Mouse (Mus musculus) heart, embryonic 10.5 days (tissue): Measurements from ENCODE around the gene Nabp2. TPM values are rescaled to one million over a fixed set of nuclear protein-coding genes. Genes with fewer than 3 reads are reported as not detected.

Experiments used
- DNase-seq: peaks from one replicate; pipeline ENCODE4 v3.0.0-alpha.2; 2017; ENCODE audit warnings: low spot score
- H3K27ac ChIP-seq: fragments of 300-500 bp; sonication (generic); 2 replicates; pipeline ENCODE4 v1.5.1; 2016; ENCODE audit warnings: mild to moderate bottlenecking
- H3K27me3 ChIP-seq: fragments of 300-500 bp; sonication (generic); 2 replicates; pipeline ENCODE4 v1.6.1; 2016; ENCODE audit warnings: mild to moderate bottlenecking; ENCODE audit not compliant: poor library complexity, insufficient read depth, severe bottlenecking
- H3K36me3 ChIP-seq: fragments of 300-500 bp; sonication (generic); 2 replicates; pipeline ENCODE4 v1.6.1; 2016; ENCODE audit warnings: mild to moderate bottlenecking, moderate library complexity
- H3K4me1 ChIP-seq: fragments of 300-500 bp; sonication (generic); 2 replicates; pipeline ENCODE4 v1.6.1; 2016; ENCODE audit warnings: mild to moderate bottlenecking
- H3K4me3 ChIP-seq: fragments of 300-500 bp; sonication (generic); 2 replicates; pipeline ENCODE4 v1.5.1; 2016; ENCODE audit warnings: mild to moderate bottlenecking, moderate library complexity
- H3K9me3 ChIP-seq: fragments of 300-500 bp; sonication (generic); 2 replicates; pipeline ENCODE4 v1.6.1; 2016; ENCODE audit warnings: mild to moderate bottlenecking, moderate library complexity
- WGBS: fragments of 180-500 bp; shearing (Covaris S2); methylation state at CpG from one replicate; pipeline ENCODE4 v1.1.7; 2016; 5-methylcytosine and 5-hydroxymethylcytosine counted together
- microRNA-seq: library from miRNA; unstranded; fragments of <30 nt; microRNA quantifications from one replicate; pipeline ENCODE4, GENCODE M21; 2017
- polyA plus RNA-seq: library from polyadenylated mRNA; unstranded; fragments of >200 nt; fragmentation: Nextera tagmentation; extraction: Ambion mirVana; gene quantifications from 2 replicates; pipeline ENCODE4 v1.2.1, GENCODE M21; 2016

The Nabp2 gene
- polyA plus RNA-seq, 1 experiment from 2014 or later: 87.9 TPM

GRCm38 (mm10) chr10:128361836-128362235, 49.5 kb downstream of the Nabp2 start:
- no peak for DNase-seq
- no peak overlapping the region for H3K4me3 ChIP-seq
- H3K4me1 ChIP-seq: no peaks in the 10 kb centered on the region
- no peaks in the 10 kb centered on the region for H3K27me3 ChIP-seq
- H3K27ac ChIP-seq: no peak overlapping the region
- peaks cover 80% of the 10 kb centered on the region for H3K36me3 ChIP-seq
- 84% methylated on average over 6 of the region's 6 CpGs for WGBS
- H3K9me3 ChIP-seq: no peaks in the 10 kb centered on the region

GRCm38 (mm10) chr10:128359226-128359625, 52.1 kb downstream of the Nabp2 start:
- H3K36me3 ChIP-seq: peaks cover 92% of the 10 kb centered on the region
- H3K27ac ChIP-seq: no peak overlapping the region
- no peaks in the 10 kb centered on the region for H3K27me3 ChIP-seq
- 80% methylated on average over 6 of the region's 6 CpGs for WGBS
- no peak overlapping the region for H3K4me3 ChIP-seq
- H3K4me1 ChIP-seq: no peaks in the 10 kb centered on the region
- no peak for DNase-seq
- H3K9me3 ChIP-seq: no peaks in the 10 kb centered on the region

DNA sequence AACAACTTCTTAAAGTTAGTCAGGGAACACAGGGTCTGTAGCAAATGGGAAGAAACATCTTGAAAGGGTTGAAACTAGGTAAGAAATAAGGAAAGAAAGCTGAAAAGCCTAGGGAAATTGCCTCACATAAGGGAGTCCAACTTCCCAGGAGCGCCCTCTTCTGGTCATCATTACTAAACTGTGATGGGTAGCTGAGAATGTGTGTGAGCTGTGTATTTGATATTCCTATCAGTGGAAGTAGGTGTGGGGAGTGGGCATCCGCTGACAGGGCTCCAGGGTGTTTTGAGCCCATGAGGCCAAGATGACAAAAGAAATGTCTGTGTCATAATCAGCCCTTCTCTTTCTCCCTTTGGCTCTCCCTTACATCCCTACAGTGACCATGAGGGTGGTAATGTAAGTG, 52.5 kb downstream of the Nabp2 start:
- peaks cover 95% of the 10 kb centered on the region for H3K36me3 ChIP-seq
- no peaks in the 10 kb centered on the region for H3K27me3 ChIP-seq
- no peaks in the 10 kb centered on the region for H3K4me1 ChIP-seq
- 47% methylated on average over 2 of the region's 2 CpGs for WGBS
- no peak overlapping the region for H3K4me3 ChIP-seq
- no peak overlapping the region for H3K27ac ChIP-seq
- no peak for DNase-seq
- no peaks in the 10 kb centered on the region for H3K9me3 ChIP-seq

Small RNA genes within 50 kb of the gene (microRNA-seq; reads per million reads assigned to microRNA genes)
- gene Gm25361: not detected
- not detected for gene Gm26308
- gene Mir6914: not detected
- gene Mir6915: 1.8 reads per million
- 3.0 reads per million, percentile 5 among the genes with 10 or more reads in this experiment for gene Mir8105

Other genes with a start within 250 kb of the Nabp2 start
- gene Rbms2, start 231.2 kb downstream of the Nabp2 start, polyA plus RNA-seq: 32.5 and 38.6 TPM in 2 replicates
- gene Gls2, start 217.0 kb downstream of the Nabp2 start, polyA plus RNA-seq: 0.86 and 1.1 TPM in 2 replicates
- 37.9 and 41.9 TPM in 2 replicates for gene Spryd4, start 199.7 kb downstream of the Nabp2 start, polyA plus RNA-seq
- not detected in 2 replicates for gene Mip, start 185.7 kb downstream of the Nabp2 start, polyA plus RNA-seq
- 48.1 and 69.3 TPM in 2 replicates for gene Timeless, start 179.4 kb downstream of the Nabp2 start, polyA plus RNA-seq
- gene Apon, start 157.4 kb downstream of the Nabp2 start, polyA plus RNA-seq: 0.18 and 0.23 TPM in 2 replicates
- 0.11 and 3.9 TPM in 2 replicates for gene Apof, start 142.8 kb downstream of the Nabp2 start, polyA plus RNA-seq
- gene Stat2, start 140.9 kb downstream of the Nabp2 start, polyA plus RNA-seq: 10.8 and 11.0 TPM in 2 replicates
- 0.25 and 0.48 TPM in 2 replicates for gene Il23a, start 112.7 kb downstream of the Nabp2 start, polyA plus RNA-seq
- gene Pan2, start 108.2 kb downstream of the Nabp2 start, polyA plus RNA-seq: 29.9 and 31.4 TPM in 2 replicates
- 220 and 255 TPM in 2 replicates for gene Cnpy2, start 89.0 kb downstream of the Nabp2 start, polyA plus RNA-seq
- gene Cs, start 73.8 kb downstream of the Nabp2 start, polyA plus RNA-seq: 347 and 474 TPM in 2 replicates
- 9.7 and 10.7 TPM in 2 replicates for gene Coq10a, start 42.5 kb downstream of the Nabp2 start, polyA plus RNA-seq
- 10.9 and 12.7 TPM in 2 replicates for gene Ankrd52, start 34.4 kb downstream of the Nabp2 start, polyA plus RNA-seq
- gene Slc39a5, start 10.3 kb downstream of the Nabp2 start, polyA plus RNA-seq: 0.07 and 2.4 TPM in 2 replicates
- gene Rnf41, start 165 bp upstream of the Nabp2 start, polyA plus RNA-seq: 31.0 and 34.3 TPM in 2 replicates
- gene Smarcc2, start 47.8 kb upstream of the Nabp2 start, polyA plus RNA-seq: 66.0 and 68.7 TPM in 2 replicates
- 1,508 and 1,550 TPM in 2 replicates for gene Myl6, start 82.7 kb upstream of the Nabp2 start, polyA plus RNA-seq
- gene Myl6b, start 87.2 kb upstream of the Nabp2 start, polyA plus RNA-seq: 3.2 and 4.0 TPM in 2 replicates
- gene Esyt1, start 114.4 kb upstream of the Nabp2 start, polyA plus RNA-seq: 17.8 and 20.3 TPM in 2 replicates
- 11.2 and 12.8 TPM in 2 replicates for gene Zc3h10, start 136.3 kb upstream of the Nabp2 start, polyA plus RNA-seq
- 2,301 and 2,407 TPM in 2 replicates for gene Rpl41, start 137.8 kb upstream of the Nabp2 start, polyA plus RNA-seq
- 168 and 225 TPM in 2 replicates for gene Pa2g4, start 154.5 kb upstream of the Nabp2 start, polyA plus RNA-seq
- gene Erbb3, start 178.2 kb upstream of the Nabp2 start, polyA plus RNA-seq: 7.4 and 7.7 TPM in 2 replicates
- 400 and 429 TPM in 2 replicates for gene Rps26, start 215.3 kb upstream of the Nabp2 start, polyA plus RNA-seq
- gene Ikzf4, start 234.5 kb upstream of the Nabp2 start, polyA plus RNA-seq: 2.3 and 2.7 TPM in 2 replicates